Mouse (Mus musculus) ES-E14 (cell line): ENCODE results near the gene Mib2.

Source experiments
- CHD2 ChIP-seq: IDR thresholded peaks from 2 replicates; pipeline ENCODE4 v1.6.1; 2014; ENCODE audit warnings: mild to moderate bottlenecking, low read depth, low read length, inconsistent platforms
- HCFC1 ChIP-seq: IDR thresholded peaks from 2 replicates; pipeline ENCODE4 v1.6.1; 2012; ENCODE audit warnings: low read length, inconsistent platforms, borderline replicate concordance; ENCODE audit not compliant: insufficient read depth
- ZC3H11A ChIP-seq: IDR thresholded peaks from 2 replicates; pipeline ENCODE4 v1.6.1; 2012; ENCODE audit warnings: low read depth, mild to moderate bottlenecking, inconsistent platforms, low read length, borderline replicate concordance
- ZNF384 ChIP-seq: IDR thresholded peaks from 2 replicates; pipeline ENCODE4 v1.6.1; 2012; ENCODE audit warnings: low read depth, low read length, inconsistent platforms

GRCm38 (mm10) chr4:155643531-155643930 is 25.5 kb downstream of the Mib2 start:
- TF ChIP-seq CHD2: no peak
- no peak for TF ChIP-seq ZNF384
- TF ChIP-seq ZC3H11A: no peak
- no peak for TF ChIP-seq HCFC1
